ENCODE assay signal across 20 mouse cellular contexts in genomic region chr7:124216921-124217320, GRCm38 (mm10).
A peak's percentile ranks its signal among the peaks of the same experiment; 100 is the strongest.
DNase-seq lines count a peak whose midpoint lies in the region; ATAC-seq and TF ChIP-seq lines count a peak whose summit lies in the region.
"Had no signal": no experiment of that assay in that cellular context is flagged by ENCODE, and none has a peak within 500 bp of the region (broad histone marks: within the 10 kb centered on the region; RNA-seq: fewer than 3 reads in every experiment).

No protein-coding gene starts in this region.

- H3K9me3 ChIP-seq in hindbrain, postnatal 0 days (ENCODE audit: low read length) = no peaks in the 10 kb centered on the region
- H3K9me3 ChIP-seq in hindbrain, embryonic 14.5 days (ENCODE audit: control insufficient read depth, low read length) = no peaks in the 10 kb centered on the region
- H3K9me3 ChIP-seq in midbrain, embryonic 14.5 days (ENCODE audit: control insufficient read depth, low read length) = no peaks in the 10 kb centered on the region
- H3K9me3 ChIP-seq in midbrain, embryonic 16.5 days (replicated peaks; ENCODE audit: control insufficient read depth, low read length, poor library complexity, severe bottlenecking) = no peaks in the 10 kb centered on the region
- H3K9me3 ChIP-seq: embryonic facial prominence, embryonic 15.5 days; hindbrain, embryonic 12.5 days; limb, embryonic 13.5 days; midbrain, embryonic 12.5 days; neural tube, embryonic 15.5 days had no signal

- DNase-seq in hindbrain, postnatal 0 days (ENCODE audit: low spot score) = peak; percentile 42
- no peak for DNase-seq in hindbrain, embryonic 14.5 days (ENCODE audit: low spot score)
- DNase-seq in midbrain, embryonic 14.5 days = peak; percentile 15
- peak; percentile 15 for DNase-seq in ZHBTc4 (ENCODE audit: low read depth, low spot score)
- no peak for DNase-seq in testis, postnatal 14 days (ENCODE audit: low spot score)
- DNase-seq: cerebellum, adult 2 months; heart, postnatal 10 days; right cerebral cortex, postnatal 25 days; thymus, adult 2 months had no signal

- no peak overlapping the region for H3K27ac ChIP-seq in hindbrain, postnatal 0 days
- H3K27ac ChIP-seq in hindbrain, embryonic 14.5 days = no peak overlapping the region
- no peak overlapping the region for H3K27ac ChIP-seq in midbrain, embryonic 14.5 days (replicated peaks; ENCODE audit: low read depth, low read length)
- H3K27ac ChIP-seq in midbrain, embryonic 16.5 days (ENCODE audit: low read length) = no peak overlapping the region
- H3K27ac ChIP-seq: embryonic facial prominence, embryonic 15.5 days; hindbrain, embryonic 12.5 days; limb, embryonic 13.5 days; liver, embryonic 14.5 days; midbrain, embryonic 12.5 days; neural tube, embryonic 15.5 days had no signal

- no peak for ATAC-seq in hindbrain, postnatal 0 days
- ATAC-seq in hindbrain, embryonic 14.5 days (ENCODE audit: low FRiP score) = no peak
- no peak for ATAC-seq in midbrain, embryonic 14.5 days (ENCODE audit: low FRiP score, low TSS enrichment)
- no peak for ATAC-seq in midbrain, embryonic 16.5 days
- ATAC-seq in monocyte, adult 5-6 weeks (replicated peaks; ENCODE audit: insufficient number of reproducible peaks, low FRiP score, low TSS enrichment, poor library complexity, severe bottlenecking) = no peak
- ATAC-seq: intestine, embryonic 16.5 days had no signal

- no peaks in the 10 kb centered on the region for H3K4me1 ChIP-seq in hindbrain, postnatal 0 days (ENCODE audit: insufficient read depth, low read length)
- H3K4me1 ChIP-seq in hindbrain, embryonic 14.5 days (replicated peaks; ENCODE audit: control insufficient read depth, insufficient read depth, low read length) = peaks cover 5% of the 10 kb centered on the region; the same call in 1 of the 2 replicates
- no peaks in the 10 kb centered on the region for H3K4me1 ChIP-seq in midbrain, embryonic 14.5 days (ENCODE audit: control insufficient read depth, insufficient read depth, low read length)
- H3K4me1 ChIP-seq in midbrain, embryonic 16.5 days (ENCODE audit: control insufficient read depth, insufficient read depth, low read length) = peaks cover 7% of the 10 kb centered on the region
- H3K4me1 ChIP-seq: embryonic facial prominence, embryonic 15.5 days; hindbrain, embryonic 12.5 days; limb, embryonic 13.5 days; midbrain, embryonic 12.5 days had no signal

- no peaks in the 10 kb centered on the region for H3K27me3 ChIP-seq in hindbrain, postnatal 0 days (ENCODE audit: insufficient read depth, low read length)
- no peaks in the 10 kb centered on the region for H3K27me3 ChIP-seq in hindbrain, embryonic 14.5 days (ENCODE audit: control insufficient read depth, insufficient read depth, low read length)
- H3K27me3 ChIP-seq in midbrain, embryonic 14.5 days (ENCODE audit: control insufficient read depth, insufficient read depth, low read length) = no peaks in the 10 kb centered on the region
- no peaks in the 10 kb centered on the region for H3K27me3 ChIP-seq in midbrain, embryonic 16.5 days (ENCODE audit: control insufficient read depth, insufficient read depth, low read depth, low read length)
- H3K27me3 ChIP-seq: embryonic facial prominence, embryonic 15.5 days; hindbrain, embryonic 12.5 days; limb, embryonic 13.5 days; midbrain, embryonic 12.5 days; neural tube, embryonic 15.5 days had no signal

- H3K4me2 ChIP-seq in hindbrain, postnatal 0 days (ENCODE audit: low read depth, low read length) = no peak overlapping the region
- no peak overlapping the region for H3K4me2 ChIP-seq in hindbrain, embryonic 14.5 days (replicated peaks)
- H3K4me2 ChIP-seq in midbrain, embryonic 14.5 days (ENCODE audit: low read length) = no peak overlapping the region
- no peak overlapping the region for H3K4me2 ChIP-seq in midbrain, embryonic 16.5 days (ENCODE audit: low read length)
- H3K4me2 ChIP-seq: embryonic facial prominence, embryonic 15.5 days; heart, embryonic 11.5 days; hindbrain, embryonic 12.5 days; limb, embryonic 13.5 days; midbrain, embryonic 12.5 days; neural tube, embryonic 15.5 days had no signal

- H3K4me3 ChIP-seq in hindbrain, postnatal 0 days (ENCODE audit: low read length) = no peak overlapping the region
- no peak overlapping the region for H3K4me3 ChIP-seq in hindbrain, embryonic 14.5 days (replicated peaks; ENCODE audit: low read length)
- no peak overlapping the region for H3K4me3 ChIP-seq in midbrain, embryonic 14.5 days (replicated peaks; ENCODE audit: low read depth, low read length)
- no peak overlapping the region for H3K4me3 ChIP-seq in midbrain, embryonic 16.5 days (ENCODE audit: low read depth, low read length)
- H3K4me3 ChIP-seq: embryonic facial prominence, embryonic 15.5 days; hindbrain, embryonic 12.5 days; limb, embryonic 13.5 days; midbrain, embryonic 12.5 days; neural tube, embryonic 15.5 days had no signal

- 85% methylated on average over 1 of the region's 1 CpGs for WGBS in hindbrain, postnatal 0 days
- WGBS in hindbrain, embryonic 14.5 days = 90% methylated on average over 1 of the region's 1 CpGs
- WGBS in midbrain, embryonic 14.5 days = 86% methylated on average over 1 of the region's 1 CpGs
- WGBS in midbrain, embryonic 16.5 days = 85% methylated on average over 1 of the region's 1 CpGs

- TF ChIP-seq CTCF in hindbrain, postnatal 0 days (IDR thresholded peaks at IDR 0.05; ENCODE audit: low read depth) = peak; percentile 44

- no peaks in the 10 kb centered on the region for H3K36me3 ChIP-seq in hindbrain, postnatal 0 days (ENCODE audit: insufficient read depth, low read length)
- H3K36me3 ChIP-seq in hindbrain, embryonic 14.5 days (replicated peaks; ENCODE audit: control insufficient read depth, insufficient read depth) = no peaks in the 10 kb centered on the region
- no peaks in the 10 kb centered on the region for H3K36me3 ChIP-seq in midbrain, embryonic 14.5 days (ENCODE audit: control insufficient read depth, insufficient read depth, low read length)
- H3K36me3 ChIP-seq in midbrain, embryonic 16.5 days (ENCODE audit: control insufficient read depth, insufficient read depth, low read length) = no peaks in the 10 kb centered on the region
- H3K36me3 ChIP-seq: embryonic facial prominence, embryonic 15.5 days; G1E; hindbrain, embryonic 12.5 days; limb, embryonic 13.5 days; midbrain, embryonic 12.5 days; neural tube, embryonic 15.5 days had no signal

- H3K9ac ChIP-seq in hindbrain, postnatal 0 days (replicated peaks; ENCODE audit: low read length) = no peak overlapping the region
- H3K9ac ChIP-seq in hindbrain, embryonic 14.5 days = no peak overlapping the region
- H3K9ac ChIP-seq in midbrain, embryonic 14.5 days (replicated peaks; ENCODE audit: low read length) = no peak overlapping the region
- no peak overlapping the region for H3K9ac ChIP-seq in midbrain, embryonic 16.5 days (ENCODE audit: low read depth, low read length)
- H3K9ac ChIP-seq: embryonic facial prominence, embryonic 15.5 days; hindbrain, embryonic 12.5 days; limb, embryonic 13.5 days; liver, embryonic 14.5 days; midbrain, embryonic 12.5 days; neural tube, embryonic 15.5 days had no signal

Comparison
In these comparisons a context has a peak if more than half of its experiments do, and no peak if none do; other contexts are left out.
1. DNase-seq: peak in hindbrain, postnatal 0 days (single experiment), midbrain, embryonic 14.5 days (single experiment) and ZHBTc4 (single experiment); none in hindbrain, embryonic 14.5 days (single experiment) and testis, postnatal 14 days (single experiment).